Mouse (Mus musculus): ENCODE data around the gene Nup35.

The Nup35 gene

GRCm38 (mm10) chr2:80684396-80685071, 67.5 kb downstream of the Nup35 start:
- no peak for TF ChIP-seq GATA4 (IDR thresholded peaks at IDR 0.05; ENCODE audit: insufficient replicate concordance, low read length)

- no peak for TF ChIP-seq GATA4 (IDR thresholded peaks at IDR 0.05; ENCODE audit: insufficient replicate concordance, low read length)
Measured at GRCm38 (mm10) chr2:80688261-80688660, 71.2 kb downstream of the Nup35 start.

GRCm38 (mm10) chr2:80707429-80707828, 90.4 kb downstream of the Nup35 start:
- TF ChIP-seq GATA4 (IDR thresholded peaks at IDR 0.05; ENCODE audit: insufficient replicate concordance, low read length) = no peak
